Mouse (Mus musculus) lung, postnatal 0 days (tissue): Measurements from ENCODE around the gene Efhb.

Experiments
- CTCF ChIP-seq: IDR thresholded peaks from 2 replicates; pipeline ENCODE4 v1.5.1; 2016; ENCODE audit warnings: antibody characterized with exemption, mild to moderate bottlenecking
- EP300 ChIP-seq: IDR thresholded peaks from 2 replicates; pipeline ENCODE4 v1.6.1; 2016; ENCODE audit warnings: antibody characterized with exemption, mild to moderate bottlenecking, control low read depth

DNA sequence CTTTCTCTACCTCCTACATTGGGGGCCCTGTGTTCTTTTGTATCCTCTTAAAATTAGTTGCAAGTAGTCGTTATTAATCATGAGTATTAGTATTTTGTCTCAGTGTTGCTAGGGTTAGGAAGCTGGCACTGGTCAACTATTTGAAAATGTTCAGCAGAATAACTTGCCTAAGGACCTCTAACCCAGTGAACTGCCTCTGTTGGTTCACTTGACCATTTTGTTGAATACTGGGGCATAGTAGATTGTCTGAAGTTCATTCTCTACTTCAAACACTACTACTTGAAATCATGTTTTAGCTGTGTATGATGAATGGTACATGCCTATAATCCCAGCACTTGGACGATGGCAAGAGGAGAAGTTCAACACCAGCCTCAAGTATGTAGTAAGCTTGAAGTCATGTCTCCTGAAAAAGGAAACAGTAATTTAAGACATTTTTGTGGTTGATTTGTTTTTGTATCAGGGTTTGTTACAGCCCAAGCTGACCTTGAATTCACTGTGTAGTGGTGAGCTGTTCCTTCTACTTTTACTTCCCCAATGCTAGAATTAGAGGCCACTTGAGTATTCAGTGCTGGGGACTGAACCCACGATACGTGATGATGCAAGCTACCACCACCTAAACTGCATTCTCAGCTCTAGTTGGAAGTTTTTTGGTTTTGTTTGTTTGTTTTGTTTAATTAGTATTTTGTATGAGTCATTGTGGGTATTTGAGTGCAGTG, 25.3 kb upstream of the Efhb start:
- no peak for TF ChIP-seq EP300
- no peak for TF ChIP-seq CTCF
